Mouse (Mus musculus) kidney, postnatal 0 days (tissue): ENCODE measurements around the gene Rab11fip3. TPM values are rescaled to one million over a fixed set of nuclear protein-coding genes. Genes with fewer than 3 reads are reported as not detected.

Experiments
- ATAC-seq: fragments of 200-750 bp; cut with Nextera tagmentation; replicated peaks from 2 replicates; pipeline ENCODE4 v1.8.0; 2017; ENCODE audit warnings: low read depth, moderate number of reproducible peaks, moderate TSS enrichment, moderate library complexity; ENCODE audit not compliant: low FRiP score
- DNase-seq: peaks from one replicate; pipeline ENCODE4 v3.0.0-alpha.2; 2016; ENCODE audit warnings: low spot score
- H3K27ac ChIP-seq: fragments of 300-500 bp; sonication (generic); 2 replicates; pipeline ENCODE4 v1.5.1; 2014; ENCODE audit warnings: mild to moderate bottlenecking
- H3K27me3 ChIP-seq: fragments of 300-500 bp; sonication (generic); 2 replicates; pipeline ENCODE4 v1.6.1; 2014; ENCODE audit warnings: low read length, mixed read lengths; ENCODE audit not compliant: insufficient read depth
- H3K36me3 ChIP-seq: fragments of 300-500 bp; sonication (generic); 2 replicates; pipeline ENCODE4 v1.6.1; 2014; ENCODE audit warnings: low read length, mixed read lengths; ENCODE audit not compliant: insufficient read depth
- H3K4me1 ChIP-seq: fragments of 300-500 bp; sonication (generic); replicated peaks from 2 replicates; pipeline ENCODE4 v1.6.1; 2014; ENCODE audit warnings: antibody characterized with exemption, low read length, mixed read lengths; ENCODE audit not compliant: insufficient read depth
- H3K4me2 ChIP-seq: fragments of 300-500 bp; sonication (generic); 2 replicates; pipeline ENCODE4 v1.6.1; 2014; ENCODE audit warnings: mild to moderate bottlenecking, low read length, moderate library complexity, mixed read lengths
- H3K4me3 ChIP-seq: fragments of 300-500 bp; sonication (generic); replicated peaks from 2 replicates; pipeline ENCODE4 v1.5.1; 2014; ENCODE audit warnings: low read depth, low read length
- H3K9ac ChIP-seq: fragments of 300-500 bp; sonication (generic); 2 replicates; pipeline ENCODE4 v1.6.1; 2014; ENCODE audit warnings: low read depth, low read length
- H3K9me3 ChIP-seq: fragments of 300-500 bp; sonication (generic); replicated peaks from 2 replicates; pipeline ENCODE4 v1.6.1; 2016; ENCODE audit warnings: low read length, inconsistent platforms, mixed read lengths
- CTCF ChIP-seq: IDR thresholded peaks from 2 replicates; pipeline ENCODE4 v1.5.1; 2016; ENCODE audit warnings: antibody characterized with exemption, low read depth, mild to moderate bottlenecking, moderate library complexity
- WGBS: fragments of 180-500 bp; shearing (Covaris S2); extraction: QIAGEN DNeasy Blood & Tissue Kit; methylation state at CpG from one replicate; pipeline ENCODE4 v1.1.7; 2014; 5-methylcytosine and 5-hydroxymethylcytosine counted together
- polyA plus RNA-seq: library from polyadenylated mRNA; unstranded; fragments of >200 nt; fragmentation: Nextera tagmentation; extraction: Ambion mirVana; gene quantifications from 2 replicates; pipeline ENCODE4 v1.2.1, GENCODE M21; 2015

Rab11fip3 gene
- polyA plus RNA-seq, 1 experiment from 2014 or later: 35.3 TPM

DNA sequence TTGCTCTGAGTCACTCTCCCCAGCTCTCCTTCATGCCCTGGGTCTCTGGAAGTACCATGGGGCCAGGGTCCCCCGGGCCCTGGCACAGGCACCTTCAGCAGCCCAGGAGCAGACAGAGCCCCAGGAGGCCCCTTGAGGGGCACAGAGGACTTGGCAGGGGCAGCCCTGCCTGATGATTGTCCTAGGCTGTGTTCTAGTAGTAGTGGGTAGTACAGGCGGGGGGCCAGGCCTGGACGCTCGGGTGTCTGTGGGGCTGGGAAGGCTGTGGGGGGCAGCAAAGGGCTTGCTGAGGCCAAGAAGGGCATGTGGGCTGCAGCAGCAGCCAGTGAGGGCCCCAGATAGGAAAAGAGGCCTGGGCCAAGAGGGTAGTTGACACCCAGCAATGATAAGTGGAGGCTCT is 121.8 kb downstream of the Rab11fip3 start:
- H3K9ac ChIP-seq: 0 out of 2 replicates have a peak overlapping the region, but pooled peaks have one; percentile 18
- no peaks in the 10 kb centered on the region for H3K36me3 ChIP-seq
- H3K4me3 ChIP-seq: no peak overlapping the region
- H3K9me3 ChIP-seq: no peaks in the 10 kb centered on the region
- no peak for TF ChIP-seq CTCF
- no peak overlapping the region for H3K4me2 ChIP-seq
- H3K27me3 ChIP-seq: peaks cover 12% of the 10 kb centered on the region
- 69% methylated on average over 4 of the region's 4 CpGs for WGBS
- H3K4me1 ChIP-seq: peaks cover 2% of the 10 kb centered on the region; the same call in 1 of the 2 replicates
- ATAC-seq: no peak
- H3K27ac ChIP-seq: no peak overlapping the region
- DNase-seq: no peak

DNA sequence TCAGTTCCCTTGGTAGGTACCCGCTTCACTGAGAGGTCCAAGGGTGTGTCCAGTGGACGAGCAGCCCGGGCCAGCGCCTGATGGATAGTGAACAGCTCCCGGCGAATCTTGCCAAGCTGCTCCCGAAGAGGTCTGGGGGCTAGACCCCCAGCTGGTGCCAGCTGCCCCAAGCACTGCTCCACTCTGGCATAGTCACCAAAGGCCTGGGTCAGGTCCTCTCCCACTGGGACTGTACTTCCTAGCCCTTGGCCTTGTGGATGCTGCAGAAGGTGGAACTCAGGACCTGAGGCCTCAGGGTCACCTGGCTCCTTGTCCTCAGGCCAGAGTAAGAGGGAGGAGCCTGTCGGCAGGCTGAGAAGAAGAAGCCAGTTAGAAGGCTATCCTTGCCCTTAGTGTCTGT is 122.5 kb downstream of the Rab11fip3 start:
- no peaks in the 10 kb centered on the region for H3K9me3 ChIP-seq
- ATAC-seq (no peak), DNase-seq (no peak)
- no peak overlapping the region for H3K4me2 ChIP-seq
- H3K4me1 ChIP-seq: peaks cover 2% of the 10 kb centered on the region; the same call in 1 of the 2 replicates
- WGBS: 84% methylated on average over 8 of the region's 8 CpGs
- TF ChIP-seq CTCF: no peak
- peak overlapping the region; percentile 71; the same call in 1 of the 2 replicates for H3K27ac ChIP-seq
- H3K9ac ChIP-seq: 0 out of 2 replicates have a peak overlapping the region, but pooled peaks have one; percentile 18
- H3K36me3 ChIP-seq: no peaks in the 10 kb centered on the region
- H3K4me3 ChIP-seq: no peak overlapping the region
- H3K27me3 ChIP-seq: peaks cover 5% of the 10 kb centered on the region; the same call in 1 of the 2 replicates

DNA sequence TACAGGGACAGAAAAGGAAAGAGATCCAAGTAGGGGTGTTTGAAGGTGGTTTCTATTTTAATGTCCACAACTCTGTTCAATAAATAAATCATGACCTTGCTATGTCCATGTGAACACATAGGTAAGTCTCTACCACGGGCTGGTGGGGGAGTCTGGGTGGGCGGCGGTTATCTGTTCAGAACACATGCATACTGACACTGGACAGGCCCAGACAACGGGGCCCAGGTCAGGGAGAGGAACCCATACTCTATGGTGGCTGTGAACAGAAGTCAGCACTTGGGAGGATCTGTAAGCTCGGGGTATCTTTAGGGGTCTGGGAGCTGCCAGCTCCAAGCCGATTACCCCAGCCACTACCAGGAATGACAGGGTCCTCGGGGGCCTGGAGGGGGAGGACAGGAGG is 123.0 kb downstream of the Rab11fip3 start:
- Histone ChIP-seq H3K9me3 (no peaks in the 10 kb centered on the region), H3K27ac (peak overlapping the region; percentile 71; the same call in 1 of the 2 replicates), H3K9ac (no peak overlapping the region), H3K4me1 (peaks cover 2% of the 10 kb centered on the region; the same call in 1 of the 2 replicates), H3K27me3 (peaks cover 4% of the 10 kb centered on the region; the same call in 1 of the 2 replicates), H3K36me3 (no peaks in the 10 kb centered on the region), H3K4me2 (no peak overlapping the region), H3K4me3 (no peak overlapping the region)
- DNase-seq: no peak
- ATAC-seq: no peak
- TF ChIP-seq CTCF: no peak
- WGBS: 77% methylated on average over 7 of the region's 7 CpGs

DNA sequence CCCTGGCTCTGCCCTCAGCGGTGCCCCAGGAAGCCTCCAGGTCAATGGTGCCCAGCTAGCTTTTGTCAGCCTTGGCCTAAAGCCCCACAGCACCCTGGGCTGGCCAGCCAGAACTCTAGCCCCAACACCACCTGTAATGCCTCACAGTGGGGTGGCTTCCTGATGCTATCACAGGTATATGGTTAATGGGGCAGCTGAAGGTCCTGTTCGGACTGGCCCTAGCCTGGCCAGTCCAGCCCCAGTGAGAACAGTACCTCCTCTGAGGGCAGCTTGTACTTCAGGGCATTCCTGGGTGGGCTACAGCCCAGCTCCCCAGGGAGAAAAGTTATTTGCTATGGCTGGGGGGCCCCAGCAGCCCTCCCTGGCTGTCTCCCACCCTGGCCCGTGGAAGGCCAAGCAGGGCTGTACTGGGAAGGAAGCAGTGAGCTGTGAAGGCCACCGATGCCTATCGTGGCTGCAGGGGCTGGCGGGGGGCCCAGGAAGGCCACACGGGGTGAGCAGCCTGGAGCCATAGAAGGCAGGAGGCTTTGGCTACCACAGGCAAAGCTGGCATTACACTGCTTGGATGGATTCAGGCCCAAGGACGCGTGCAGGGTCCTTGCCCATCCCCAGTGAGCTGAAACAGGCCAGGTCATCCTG is 123.7 kb downstream of the Rab11fip3 start:
- Histone ChIP-seq H3K4me3 (no peak overlapping the region), H3K36me3 (no peaks in the 10 kb centered on the region), H3K27ac (peak overlapping the region; percentile 71), H3K4me2 (no peak overlapping the region), H3K4me1 (peaks cover 5% of the 10 kb centered on the region), H3K9ac (no peak overlapping the region), H3K27me3 (no peaks in the 10 kb centered on the region), H3K9me3 (no peaks in the 10 kb centered on the region)
- peak; percentile 70 for ATAC-seq
- WGBS: 31% methylated on average over 9 of the region's 9 CpGs
- peak; percentile 15 for DNase-seq
- TF ChIP-seq CTCF: no peak

DNA sequence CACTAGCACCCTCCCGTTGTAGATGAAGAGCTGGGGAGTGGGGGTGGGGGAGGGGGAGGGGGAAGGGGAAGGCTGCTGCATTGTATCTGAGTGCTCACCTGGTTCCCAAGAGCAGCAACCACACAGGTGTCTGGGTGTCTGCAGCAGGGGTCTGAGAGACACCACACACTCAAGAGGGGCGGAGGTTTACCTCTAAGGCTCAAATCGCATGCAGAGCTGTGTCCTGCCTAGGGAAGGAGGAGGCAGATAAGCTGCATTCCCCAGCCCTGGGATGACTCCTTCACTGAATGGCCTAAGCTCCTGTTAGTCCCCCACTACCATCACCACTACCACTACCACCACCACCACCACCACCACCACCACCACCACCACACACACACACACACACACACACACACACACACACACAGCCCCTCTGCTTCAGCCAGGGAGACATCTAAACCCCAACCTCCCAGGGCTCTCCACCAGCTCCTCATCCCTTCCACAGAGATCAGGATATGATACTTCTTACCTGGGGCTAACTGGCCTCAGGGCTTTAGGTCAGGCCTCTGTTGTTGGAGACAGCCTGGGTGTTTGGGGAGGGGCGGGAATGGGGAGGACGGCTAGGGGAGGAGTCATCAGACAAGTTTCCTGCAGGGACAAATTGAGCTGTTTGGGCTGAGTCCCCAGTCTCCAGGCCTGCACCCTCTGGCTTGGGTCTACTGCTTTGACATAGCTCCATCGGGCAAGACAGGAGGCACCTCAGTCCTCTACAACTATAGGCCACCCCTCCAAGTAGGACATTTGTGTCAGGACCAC is 124.8 kb downstream of the Rab11fip3 start, which contains the start of the genes Pigq and Nhlrc4:
Gene Pigq, minus strand, starts transcription at position 571 of the 798 bp plus-strand sequence.
Gene Nhlrc4, minus strand, starts transcription at position 596 of the 798 bp plus-strand sequence.
- H3K4me3 ChIP-seq: no peak within 1 kb of the TSS
- ATAC-seq (no peak), DNase-seq (no peak)
- WGBS: 63% methylated on average over 6 of the region's 6 CpGs
- H3K27me3 ChIP-seq: no peaks in the 10 kb centered on the region
- peaks cover 7% of the 10 kb centered on the region for H3K4me1 ChIP-seq
- TF ChIP-seq CTCF: no peak
- H3K9me3 ChIP-seq: no peaks in the 10 kb centered on the region
- no peak within 1 kb of the TSS for H3K4me2 ChIP-seq
- H3K9ac ChIP-seq: no peak within 1 kb of the TSS
- H3K36me3 ChIP-seq: no peaks in the 10 kb centered on the region
- peak within 1 kb of the TSS; percentile 71 for H3K27ac ChIP-seq

DNA sequence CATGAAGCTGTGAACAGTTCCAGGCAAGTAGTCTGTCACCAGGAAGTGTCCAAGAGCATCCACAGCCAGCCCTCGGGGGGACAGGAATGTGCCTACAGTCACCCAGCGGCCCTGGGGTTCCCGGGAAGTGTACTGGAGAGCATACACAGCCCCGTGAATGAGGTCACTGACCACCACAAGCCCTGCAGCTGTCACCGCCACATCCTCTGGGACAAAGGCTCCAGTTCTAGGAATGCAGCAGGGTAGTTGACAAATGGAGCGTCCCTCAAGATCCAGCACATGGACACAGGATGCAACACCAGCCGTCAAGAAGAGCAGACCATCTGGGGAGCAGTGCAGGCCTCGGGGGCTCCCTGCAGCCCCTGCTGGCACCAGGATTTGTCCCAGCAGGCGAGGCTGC is 125.6 kb downstream of the Rab11fip3 start:
- Histone ChIP-seq H3K9me3 (no peaks in the 10 kb centered on the region), H3K27me3 (no peaks in the 10 kb centered on the region), H3K27ac (no peak overlapping the region), H3K9ac (no peak overlapping the region), H3K4me3 (no peak overlapping the region), H3K4me2 (no peak overlapping the region), H3K36me3 (no peaks in the 10 kb centered on the region), H3K4me1 (peaks cover 7% of the 10 kb centered on the region)
- no peak for TF ChIP-seq CTCF
- ATAC-seq (no peak), DNase-seq (no peak)
- 72% methylated on average over 9 of the region's 9 CpGs for WGBS
